Mouse (Mus musculus): ENCODE results near the gene Nup93. TPM values are rescaled to one million over a fixed set of nuclear protein-coding genes. Genes with fewer than 3 reads are reported as not detected.

The Nup93 gene
- polyA plus RNA-seq, 1 experiment, result 28.1 TPM

DNA sequence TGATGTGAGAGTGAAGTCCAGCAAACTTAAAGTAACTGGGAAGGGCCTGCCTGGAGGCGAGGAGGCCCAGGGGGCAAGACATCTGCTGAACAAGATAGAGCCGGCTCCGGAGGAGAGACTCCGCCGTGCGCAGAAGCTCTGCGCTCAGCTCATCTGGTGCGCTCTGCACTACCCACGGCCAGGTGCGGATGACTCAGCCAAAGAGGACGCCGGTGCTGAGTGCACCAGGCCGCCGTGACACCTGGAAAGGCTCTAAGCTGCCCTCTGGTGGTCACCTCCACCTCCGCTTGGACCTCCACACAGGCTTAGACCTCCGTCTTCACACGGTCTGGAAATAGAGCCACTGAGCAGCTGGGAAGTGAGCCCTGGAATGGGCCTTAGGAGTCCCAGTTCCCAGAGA, 27.8 kb upstream of the Nup93 start:
- WGBS, result 4% methylated on average over 17 of the region's 17 CpGs
- peaks cover 3% of the 10 kb centered on the region; the same call in 1 of the 2 replicates for H3K27me3 ChIP-seq (ENCODE audit: control insufficient read depth, insufficient read depth, low read length)

GRCm38 (mm10) chr8:94187290-94188002, 26.9 kb upstream of the Nup93 start:
- no peaks in the 10 kb centered on the region for H3K36me3 ChIP-seq (ENCODE audit: control insufficient read depth, insufficient read depth, low read length)
- H3K4me3 ChIP-seq (ENCODE audit: control insufficient read depth, insufficient read depth, low read length), result no peak overlapping the region
- 42% methylated on average over 21 of the region's 21 CpGs for WGBS
- H3K27me3 ChIP-seq (ENCODE audit: control insufficient read depth, insufficient read depth, low read length), result peaks cover 3% of the 10 kb centered on the region; the same call in 1 of the 2 replicates
- H3K4me1 ChIP-seq (replicated peaks; ENCODE audit: control insufficient read depth, insufficient read depth, low read length), result peaks cover 15% of the 10 kb centered on the region
- no peak for TF ChIP-seq POLR2A (IDR thresholded peaks at IDR 0.05; ENCODE audit: control insufficient read depth, extremely low read depth, insufficient read depth, low read length, poor library complexity)
- no peak for TF ChIP-seq CTCF (IDR thresholded peaks at IDR 0.05; ENCODE audit: borderline replicate concordance, control insufficient read depth, extremely low read depth, insufficient read depth, low read length, poor library complexity)
- H3K27ac ChIP-seq (ENCODE audit: control insufficient read depth, insufficient read depth, low read length), result no peak overlapping the region
- DNase-seq, result no peak

More for the DNA sequence above, 27.8 kb upstream of the Nup93 start:
- Histone ChIP-seq H3K4me1 (replicated peaks; ENCODE audit: control insufficient read depth, insufficient read depth, low read length) (peaks cover 15% of the 10 kb centered on the region), H3K4me3 (ENCODE audit: control insufficient read depth, insufficient read depth, low read length) (no peak overlapping the region), H3K27ac (ENCODE audit: control insufficient read depth, insufficient read depth, low read length) (no peak overlapping the region), H3K36me3 (ENCODE audit: control insufficient read depth, insufficient read depth, low read length) (no peaks in the 10 kb centered on the region)
- TF ChIP-seq CTCF (IDR thresholded peaks at IDR 0.05; ENCODE audit: borderline replicate concordance, control insufficient read depth, extremely low read depth, insufficient read depth, low read length, poor library complexity) (peak; percentile 64; the same call in 1 of the 2 replicates), POLR2A (IDR thresholded peaks at IDR 0.05; ENCODE audit: control insufficient read depth, extremely low read depth, insufficient read depth, low read length, poor library complexity) (no peak)
- DNase-seq, result peak; percentile 77

- Histone ChIP-seq H3K36me3 (ENCODE audit: control insufficient read depth, insufficient read depth, low read length) (no peaks in the 10 kb centered on the region), H3K27ac (ENCODE audit: control insufficient read depth, insufficient read depth, low read length) (no peak overlapping the region), H3K4me3 (ENCODE audit: control insufficient read depth, insufficient read depth, low read length) (no peak overlapping the region), H3K27me3 (ENCODE audit: control insufficient read depth, insufficient read depth, low read length) (peaks cover 3% of the 10 kb centered on the region; the same call in 1 of the 2 replicates), H3K4me1 (replicated peaks; ENCODE audit: control insufficient read depth, insufficient read depth, low read length) (peaks cover 10% of the 10 kb centered on the region)
- no peak for TF ChIP-seq CTCF (IDR thresholded peaks at IDR 0.05; ENCODE audit: borderline replicate concordance, control insufficient read depth, extremely low read depth, insufficient read depth, low read length, poor library complexity)
- TF ChIP-seq POLR2A (IDR thresholded peaks at IDR 0.05; ENCODE audit: control insufficient read depth, extremely low read depth, insufficient read depth, low read length, poor library complexity), result no peak
- no peak for DNase-seq
- 87% methylated on average over 13 of the region's 13 CpGs for WGBS
Measured at GRCm38 (mm10) chr8:94189275-94190031, 24.9 kb upstream of the Nup93 start.

GRCm38 (mm10) chr8:94191101-94191691, 23.2 kb upstream of the Nup93 start:
- H3K27ac ChIP-seq (ENCODE audit: control insufficient read depth, insufficient read depth, low read length), result no peak overlapping the region
- TF ChIP-seq POLR2A (IDR thresholded peaks at IDR 0.05; ENCODE audit: control insufficient read depth, extremely low read depth, insufficient read depth, low read length, poor library complexity) (no peak), CTCF (IDR thresholded peaks at IDR 0.05; ENCODE audit: borderline replicate concordance, control insufficient read depth, extremely low read depth, insufficient read depth, low read length, poor library complexity) (no peak)
- DNase-seq, result peak; percentile 74

DNA sequence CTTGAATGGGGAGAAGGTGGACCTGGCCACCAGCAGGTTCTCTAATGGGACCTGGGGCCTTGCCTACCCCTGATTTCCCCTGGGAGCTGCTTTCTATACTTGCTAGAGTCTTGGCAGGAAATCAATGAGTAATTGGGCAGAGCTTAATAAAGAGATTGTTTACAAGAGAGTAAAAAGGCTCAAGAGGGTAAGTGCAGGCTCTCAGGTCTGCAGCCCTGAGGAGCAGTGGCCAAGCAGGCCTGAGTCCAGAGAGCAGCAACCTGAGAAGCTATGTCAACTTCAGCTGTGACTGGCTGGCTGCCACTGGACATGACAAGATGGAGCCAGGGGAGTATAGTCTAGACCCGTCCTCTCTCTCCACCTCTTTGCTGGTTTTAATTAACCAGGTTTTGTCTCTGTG, 21.4 kb upstream of the Nup93 start:
- H3K4me1 ChIP-seq (replicated peaks; ENCODE audit: control insufficient read depth, insufficient read depth, low read length), result peaks cover 5% of the 10 kb centered on the region
- H3K27ac ChIP-seq (ENCODE audit: control insufficient read depth, insufficient read depth, low read length), result no peak overlapping the region
- WGBS, result 89% methylated on average over 1 of the region's 1 CpGs
- TF ChIP-seq POLR2A (IDR thresholded peaks at IDR 0.05; ENCODE audit: control insufficient read depth, extremely low read depth, insufficient read depth, low read length, poor library complexity) (no peak), CTCF (IDR thresholded peaks at IDR 0.05; ENCODE audit: borderline replicate concordance, control insufficient read depth, extremely low read depth, insufficient read depth, low read length, poor library complexity) (no peak)
- DNase-seq, result no peak
- no peak overlapping the region for H3K4me3 ChIP-seq (ENCODE audit: control insufficient read depth, insufficient read depth, low read length)
- H3K27me3 ChIP-seq (ENCODE audit: control insufficient read depth, insufficient read depth, low read length), result no peaks in the 10 kb centered on the region; the same call in 1 of the 2 replicates
- no peaks in the 10 kb centered on the region for H3K36me3 ChIP-seq (ENCODE audit: control insufficient read depth, insufficient read depth, low read length)

More at GRCm38 (mm10) chr8:94191101-94191691, 23.2 kb upstream of the Nup93 start:
- WGBS, result 6% methylated on average over 21 of the region's 21 CpGs
- H3K36me3 ChIP-seq (ENCODE audit: control insufficient read depth, insufficient read depth, low read length), result no peaks in the 10 kb centered on the region
- peaks cover 3% of the 10 kb centered on the region; the same call in 1 of the 2 replicates for H3K27me3 ChIP-seq (ENCODE audit: control insufficient read depth, insufficient read depth, low read length)
- H3K4me1 ChIP-seq (replicated peaks; ENCODE audit: control insufficient read depth, insufficient read depth, low read length), result peaks cover 10% of the 10 kb centered on the region
- H3K4me3 ChIP-seq (ENCODE audit: control insufficient read depth, insufficient read depth, low read length), result peak overlapping the region; percentile 24

- 92% methylated on average over 7 of the region's 7 CpGs for WGBS
- no peak overlapping the region for H3K27ac ChIP-seq (ENCODE audit: control insufficient read depth, insufficient read depth, low read length)
- no peak for TF ChIP-seq POLR2A (IDR thresholded peaks at IDR 0.05; ENCODE audit: control insufficient read depth, extremely low read depth, insufficient read depth, low read length, poor library complexity)
- TF ChIP-seq CTCF (IDR thresholded peaks at IDR 0.05; ENCODE audit: borderline replicate concordance, control insufficient read depth, extremely low read depth, insufficient read depth, low read length, poor library complexity), result no peak
- DNase-seq, result no peak
- H3K4me3 ChIP-seq (ENCODE audit: control insufficient read depth, insufficient read depth, low read length), result no peak overlapping the region
- H3K36me3 ChIP-seq (ENCODE audit: control insufficient read depth, insufficient read depth, low read length), result no peaks in the 10 kb centered on the region
- H3K27me3 ChIP-seq (ENCODE audit: control insufficient read depth, insufficient read depth, low read length), result no peaks in the 10 kb centered on the region; the same call in 1 of the 2 replicates
- peaks cover 5% of the 10 kb centered on the region for H3K4me1 ChIP-seq (replicated peaks; ENCODE audit: control insufficient read depth, insufficient read depth, low read length)
Measured at GRCm38 (mm10) chr8:94194591-94195223, 19.7 kb upstream of the Nup93 start.

Measured in thymus, adult 2 months (tissue).